ENCODE assay signal across 19 mouse cellular contexts in the genomic region with DNA sequence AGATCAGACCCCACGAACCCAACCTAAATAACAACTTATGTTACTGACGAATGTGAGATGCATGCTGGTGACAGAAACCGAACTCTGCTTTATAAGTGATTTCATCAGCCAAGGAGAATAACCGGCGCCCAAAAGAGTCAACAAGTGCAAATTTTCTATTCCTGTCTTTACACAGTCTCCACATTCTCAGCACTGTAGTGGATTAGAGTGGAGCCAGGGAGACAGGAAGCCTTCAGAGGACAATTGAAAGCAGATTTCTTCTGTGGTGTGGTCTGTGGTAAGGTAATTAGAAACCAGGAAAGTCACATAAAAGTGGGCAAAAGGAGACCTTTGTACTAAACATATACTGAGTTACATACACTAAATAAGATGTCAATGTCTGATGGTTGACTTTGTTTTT.
A peak's percentile ranks its signal among the peaks of the same experiment; 100 is the strongest.
DNase-seq lines count a peak whose midpoint lies in the region; ATAC-seq and TF ChIP-seq lines count a peak whose summit lies in the region.
"Had no signal": no experiment of that assay in that cellular context is flagged by ENCODE, and none has a peak within 500 bp of the region (broad histone marks: within the 10 kb centered on the region; RNA-seq: fewer than 3 reads in every experiment).

No protein-coding gene starts in this region.

- peak; percentile 20 for DNase-seq in embryo, embryonic 11 days
- DNase-seq in embryo, embryonic 10 days (ENCODE audit: low spot score) = no peak
- peak; percentile 30 for DNase-seq in forelimb bud, embryonic 11.5 days (ENCODE audit: low read depth, low spot score)
- no peak for DNase-seq in thymus, postnatal 0 days (ENCODE audit: low spot score)
- no peak for DNase-seq in kidney, postnatal 36 days
- DNase-seq in lung, postnatal 0 days (ENCODE audit: low spot score) = no peak
- DNase-seq: adrenal gland, adult 2 months; adrenal gland, postnatal 25 days; cerebellum, adult 18-20 months; cerebellum, adult 9-11 months; cerebellum, postnatal 36 days; gastrocnemius, postnatal 25 days had no signal

- no peaks in the 10 kb centered on the region for H3K27me3 ChIP-seq in embryonic facial prominence, embryonic 13.5 days
- H3K27me3 ChIP-seq in small intestine, adult 2 months (ENCODE audit: control insufficient read depth, insufficient read depth, low read length) = no peaks in the 10 kb centered on the region
- H3K27me3 ChIP-seq in lung, postnatal 0 days (replicated peaks; ENCODE audit: insufficient read depth, low read length) = no peaks in the 10 kb centered on the region
- H3K27me3 ChIP-seq: forebrain, embryonic 13.5 days; heart, embryonic 12.5 days; hindbrain, embryonic 12.5 days had no signal

- no peak for TF ChIP-seq POLR2A in small intestine, adult 2 months (IDR thresholded peaks at IDR 0.05; ENCODE audit: low read depth, low read length)

- no peaks in the 10 kb centered on the region for H3K9me3 ChIP-seq in embryonic facial prominence, embryonic 13.5 days
- no peaks in the 10 kb centered on the region for H3K9me3 ChIP-seq in lung, postnatal 0 days (ENCODE audit: low read length)
- H3K9me3 ChIP-seq: forebrain, embryonic 13.5 days; heart, embryonic 12.5 days; hindbrain, embryonic 12.5 days had no signal

- H3K27ac ChIP-seq in embryonic facial prominence, embryonic 13.5 days = peak overlapping the region; percentile 79
- H3K27ac ChIP-seq in small intestine, adult 2 months (ENCODE audit: insufficient read depth, low read depth, low read length) = 0 out of 2 replicates have a peak overlapping the region, but pooled peaks have one; percentile 35
- no peak overlapping the region for H3K27ac ChIP-seq in lung, postnatal 0 days (ENCODE audit: low read length)
- H3K27ac ChIP-seq: forebrain, embryonic 13.5 days; hindbrain, embryonic 12.5 days had no signal

- H3K9ac ChIP-seq in embryonic facial prominence, embryonic 13.5 days = no peak overlapping the region
- H3K9ac ChIP-seq in lung, postnatal 0 days (replicated peaks; ENCODE audit: low read depth) = no peak overlapping the region
- H3K9ac ChIP-seq: forebrain, embryonic 13.5 days; heart, embryonic 12.5 days; hindbrain, embryonic 12.5 days had no signal

- WGBS in embryonic facial prominence, embryonic 13.5 days = 20% methylated on average over 5 of the region's 5 CpGs
- WGBS in small intestine, adult 2 months = 72% methylated on average over 5 of the region's 5 CpGs
- 55% methylated on average over 5 of the region's 5 CpGs for WGBS in lung, postnatal 0 days

- no peak overlapping the region for H3K4me2 ChIP-seq in embryonic facial prominence, embryonic 13.5 days
- no peak overlapping the region for H3K4me2 ChIP-seq in lung, postnatal 0 days (replicated peaks; ENCODE audit: low read depth, low read length)
- H3K4me2 ChIP-seq: forebrain, embryonic 13.5 days; heart, embryonic 12.5 days; hindbrain, embryonic 12.5 days had no signal

- ATAC-seq in embryonic facial prominence, embryonic 13.5 days (ENCODE audit: insufficient number of reproducible peaks, insufficient read depth, low FRiP score, low TSS enrichment, low read depth) = 0 out of 2 replicates have a peak, but pooled peaks have one; percentile 59
- no peak for ATAC-seq in lung, postnatal 0 days
- ATAC-seq: forebrain, embryonic 13.5 days; hindbrain, embryonic 16.5 days; inflammation-experienced regulatory T-cells, adult 6 months had no signal

- no peak for TF ChIP-seq EP300 in lung, postnatal 0 days (IDR thresholded peaks at IDR 0.05)

- no peaks in the 10 kb centered on the region for H3K36me3 ChIP-seq in embryonic facial prominence, embryonic 13.5 days
- H3K36me3 ChIP-seq in small intestine, adult 2 months (ENCODE audit: control insufficient read depth, insufficient read depth, low read length) = no peaks in the 10 kb centered on the region
- H3K36me3 ChIP-seq in lung, postnatal 0 days (ENCODE audit: insufficient read depth, low read length) = no peaks in the 10 kb centered on the region
- H3K36me3 ChIP-seq: heart, embryonic 12.5 days; hindbrain, embryonic 12.5 days had no signal

- H3K4me1 ChIP-seq in embryonic facial prominence, embryonic 13.5 days = peaks cover 28% of the 10 kb centered on the region
- H3K4me1 ChIP-seq in small intestine, adult 2 months (ENCODE audit: control insufficient read depth, insufficient read depth, insufficient read length, low read length) = no peaks in the 10 kb centered on the region
- H3K4me1 ChIP-seq in lung, postnatal 0 days (ENCODE audit: insufficient read depth, low read depth, low read length) = no peaks in the 10 kb centered on the region
- H3K4me1 ChIP-seq: forebrain, embryonic 13.5 days; heart, embryonic 12.5 days; hindbrain, embryonic 12.5 days had no signal

- H3K4me3 ChIP-seq in embryonic facial prominence, embryonic 13.5 days = no peak overlapping the region
- H3K4me3 ChIP-seq in small intestine, adult 2 months (ENCODE audit: low read depth, low read length) = no peak overlapping the region
- H3K4me3 ChIP-seq in lung, postnatal 0 days (ENCODE audit: low read depth, low read length) = no peak overlapping the region
- H3K4me3 ChIP-seq: forebrain, embryonic 13.5 days; heart, embryonic 12.5 days; hindbrain, embryonic 12.5 days had no signal

- no peak for TF ChIP-seq CTCF in small intestine, adult 2 months (IDR thresholded peaks at IDR 0.05; ENCODE audit: extremely low read depth, insufficient read length, insufficient replicate concordance, low read depth, low read length)
- no peak for TF ChIP-seq CTCF in lung, postnatal 0 days (IDR thresholded peaks at IDR 0.05)

Comparison
In these comparisons a context has a peak if more than half of its experiments do, and no peak if none do; other contexts are left out.
1. DNase-seq: peak in embryo, embryonic 11 days (single experiment) and forelimb bud, embryonic 11.5 days (single experiment); none in embryo, embryonic 10 days (single experiment), thymus, postnatal 0 days (single experiment), kidney, postnatal 36 days (0 of 2) and lung, postnatal 0 days (single experiment).